Mouse (Mus musculus) olfactory bulb, adult 2 months (tissue): ENCODE data around the gene Strn4.

Source experiments
- CTCF ChIP-seq: fragments of 200-500 bp; IDR thresholded peaks from 2 replicates; pipeline ENCODE4 v1.5.1; 2012; ENCODE audit warnings: low read depth, mild to moderate bottlenecking, low read length, moderate library complexity; ENCODE audit not compliant: insufficient read depth
- POLR2A ChIP-seq: fragments of 200-500 bp; IDR thresholded peaks from 2 replicates; pipeline ENCODE4 v1.6.1; 2012; ENCODE audit warnings: mild to moderate bottlenecking, low read depth, low read length, moderate library complexity; ENCODE audit not compliant: insufficient read depth

DNA sequence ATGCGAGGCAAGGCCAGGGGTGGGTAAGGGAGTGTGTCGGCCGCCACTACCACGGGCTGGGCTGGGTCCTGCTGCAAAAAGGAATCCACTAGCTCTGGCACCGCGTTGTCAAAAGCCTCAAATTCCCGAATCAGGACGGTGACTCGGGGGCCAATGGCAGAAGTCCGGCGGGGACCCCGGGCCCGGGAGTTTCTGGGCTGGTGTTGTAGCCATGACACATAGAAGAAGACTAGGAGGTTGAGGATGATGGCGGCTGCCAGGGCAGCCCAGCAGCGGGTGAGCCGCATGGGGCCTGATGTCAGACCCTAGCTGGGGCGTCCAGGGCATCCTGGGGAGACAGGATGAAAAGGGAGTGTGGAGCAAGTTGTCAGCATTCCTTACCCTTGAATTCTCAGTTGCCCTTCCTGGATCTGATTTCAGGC is 4.0 kb upstream of the Strn4 start:
- TF ChIP-seq CTCF (no peak), POLR2A (no peak)
